Mouse (Mus musculus) testis, adult 2 months (tissue): Measurements from ENCODE around the gene Tmem141.

Source experiments
- CTCF ChIP-seq: fragments of 200-500 bp; IDR thresholded peaks from 2 replicates; pipeline ENCODE4 v1.5.1; 2012; ENCODE audit warnings: low read depth, mild to moderate bottlenecking, inconsistent platforms, low read length, moderate library complexity; ENCODE audit not compliant: control insufficient read depth, insufficient read depth, insufficient replicate concordance
- POLR2A ChIP-seq: fragments of 200-500 bp; IDR thresholded peaks from 2 replicates; pipeline ENCODE4 v1.6.1; 2012; ENCODE audit warnings: low read depth, mild to moderate bottlenecking, inconsistent platforms, low read length, moderate library complexity; ENCODE audit not compliant: control insufficient read depth

DNA sequence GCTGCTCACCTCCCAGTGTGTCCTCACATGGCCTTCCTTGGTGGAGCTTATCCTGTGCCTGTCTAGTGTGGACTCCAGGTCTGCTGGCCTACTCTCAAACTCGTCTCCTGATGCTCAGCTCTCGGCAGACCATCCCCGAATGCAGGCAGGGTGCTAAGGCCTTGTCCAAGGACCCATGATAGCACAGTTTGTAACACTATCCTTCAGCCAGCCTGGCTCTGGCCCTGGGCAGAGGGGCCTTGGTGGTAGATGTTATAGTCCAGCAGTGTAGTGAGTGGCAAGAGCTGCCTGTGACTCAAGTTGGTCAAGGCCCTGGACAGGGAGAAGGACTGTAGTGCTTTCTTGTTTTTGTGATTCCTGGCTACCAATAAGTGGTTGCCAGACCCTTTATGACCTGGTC, 11.8 kb upstream of the Tmem141 start:
- TF ChIP-seq POLR2A (no peak; the same call in 1 of the 2 replicates), CTCF (no peak)
